Mouse (Mus musculus) cerebral cortex, adult 2 months (tissue): ENCODE results near the gene Erlin1.

Source experiments
- WGBS: fragments of 180-500 bp; shearing (Covaris S2); methylation state at CpG from one replicate; pipeline ENCODE4 v1.1.7; 2018; 5-methylcytosine and 5-hydroxymethylcytosine counted together

The Erlin1 gene

DNA sequence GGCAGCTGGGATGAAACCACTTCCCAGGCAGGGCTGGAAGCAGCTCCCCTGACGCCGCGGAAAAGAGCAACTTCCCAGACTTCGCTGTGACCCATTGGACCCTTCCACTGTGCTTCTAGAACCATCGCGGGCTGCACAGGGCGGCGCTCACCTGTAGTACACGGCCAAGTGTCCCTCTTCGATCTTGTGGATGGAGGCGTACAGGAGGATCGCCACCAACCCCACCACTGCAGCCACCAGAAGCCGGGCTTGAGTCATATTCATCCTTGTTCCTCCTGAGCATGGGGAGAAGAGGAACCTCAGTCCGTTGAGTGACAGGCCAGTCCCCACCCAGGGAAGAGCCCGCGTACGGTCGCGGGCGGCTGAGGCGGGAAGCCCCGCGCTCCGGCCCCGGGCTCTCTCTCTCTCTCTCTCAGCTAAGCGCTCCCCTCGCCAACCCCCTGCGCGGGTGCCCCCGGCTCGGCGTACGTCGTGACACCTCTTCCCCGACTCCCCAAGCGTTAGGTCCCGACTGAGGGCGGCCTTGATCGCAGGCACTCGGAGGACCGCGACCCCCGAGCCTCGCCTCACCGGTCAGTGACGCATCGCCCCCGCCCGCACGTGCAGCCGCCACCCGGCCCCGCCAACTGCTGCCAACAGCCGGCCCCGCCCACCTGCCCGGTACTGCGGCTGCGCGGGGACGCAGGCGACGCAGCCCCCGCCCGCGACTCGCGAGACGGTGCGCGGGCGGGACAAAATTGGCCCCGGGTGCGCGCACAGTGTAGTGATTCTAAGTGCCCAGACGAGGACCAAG lies at the start of gene Erlin1:
Gene Erlin1 (minus strand): TSS at position 665 of the 793 bp plus-strand sequence.
- under 1% methylated on average over 70 of the region's 75 CpGs for WGBS

DNA sequence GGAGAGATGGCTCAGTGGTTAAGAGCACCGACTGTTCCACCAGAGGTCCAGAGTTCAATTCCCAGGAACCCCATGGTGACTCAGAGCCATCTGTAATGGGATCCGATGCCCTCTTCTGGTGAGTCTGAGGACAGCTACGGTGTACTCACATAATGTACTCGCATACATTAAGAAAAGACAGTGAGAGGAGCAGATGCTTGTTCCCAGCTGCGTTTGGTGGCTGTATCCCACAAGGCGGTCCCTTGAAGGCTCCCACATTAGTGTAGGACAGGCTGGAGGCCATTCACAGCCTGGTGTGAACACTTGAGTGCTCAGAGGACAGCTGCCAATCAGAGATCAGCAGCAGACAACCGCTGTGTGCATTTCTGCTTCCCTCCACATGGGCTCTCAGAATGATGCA lies 42.1 kb upstream of the Erlin1 start:
- WGBS = 52% methylated on average over 7 of the region's 7 CpGs

DNA sequence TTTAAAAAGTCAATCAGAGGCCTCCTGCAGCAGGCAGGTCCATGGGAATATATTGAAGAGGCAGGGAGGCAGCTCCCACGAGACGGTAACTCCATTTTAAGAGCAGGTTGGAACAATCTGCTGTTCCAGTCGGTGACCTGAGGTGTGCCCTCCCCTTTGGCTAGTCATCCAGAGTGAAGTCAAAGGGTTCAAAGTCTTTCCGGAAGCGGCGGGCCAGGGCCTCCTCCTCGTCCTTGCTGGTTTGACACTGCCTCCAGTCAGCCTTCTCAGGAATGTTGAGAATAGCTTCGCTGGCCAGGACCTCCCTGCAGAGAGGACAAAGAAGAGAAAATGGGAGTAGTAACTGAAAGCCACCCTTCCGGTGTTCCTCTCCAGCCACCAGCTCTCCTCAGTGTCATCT lies 40.8 kb upstream of the Erlin1 start:
- WGBS = 92% methylated on average over 9 of the region's 9 CpGs

DNA sequence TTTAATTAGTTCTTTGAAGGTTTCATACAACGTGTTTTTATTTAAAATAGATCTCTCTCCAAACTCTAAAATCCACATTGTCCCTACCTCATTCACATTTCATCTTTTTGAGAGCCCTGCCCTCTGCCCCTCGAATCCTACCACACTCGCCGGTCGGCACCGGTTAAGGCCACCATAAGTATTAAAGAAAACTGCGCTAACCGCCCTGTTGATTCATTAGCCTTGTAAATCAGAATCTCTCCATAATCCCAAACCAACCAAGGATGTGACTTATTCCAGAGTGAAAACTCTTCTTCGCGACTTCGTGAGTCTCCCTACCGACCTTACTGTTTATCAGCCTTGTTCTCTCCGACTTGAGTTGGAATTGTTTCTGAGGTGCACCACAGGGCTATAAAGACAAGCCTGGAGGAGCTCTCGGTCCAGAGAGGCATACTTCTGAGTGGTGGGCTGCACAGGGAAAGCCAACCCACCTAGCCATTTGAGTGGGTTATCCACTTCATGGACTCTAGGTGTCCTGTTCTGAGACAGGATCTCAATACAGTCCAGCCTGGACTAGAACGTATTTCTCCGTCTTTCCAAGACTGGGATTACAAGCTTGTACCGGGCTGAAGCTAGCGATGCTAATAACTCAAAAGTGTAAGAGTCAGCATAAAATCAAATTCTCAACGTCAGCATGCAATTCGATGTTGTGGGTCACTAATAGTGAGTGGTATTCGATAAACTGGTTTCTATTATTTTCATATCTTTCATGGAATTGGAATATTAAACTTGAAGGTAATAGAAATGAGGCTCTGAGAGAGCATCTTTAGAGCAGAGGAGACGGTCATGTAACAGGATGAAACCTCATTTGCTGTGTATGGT lies 38.3 kb upstream of the Erlin1 start:
- WGBS = 23% methylated on average over 22 of the region's 22 CpGs

DNA sequence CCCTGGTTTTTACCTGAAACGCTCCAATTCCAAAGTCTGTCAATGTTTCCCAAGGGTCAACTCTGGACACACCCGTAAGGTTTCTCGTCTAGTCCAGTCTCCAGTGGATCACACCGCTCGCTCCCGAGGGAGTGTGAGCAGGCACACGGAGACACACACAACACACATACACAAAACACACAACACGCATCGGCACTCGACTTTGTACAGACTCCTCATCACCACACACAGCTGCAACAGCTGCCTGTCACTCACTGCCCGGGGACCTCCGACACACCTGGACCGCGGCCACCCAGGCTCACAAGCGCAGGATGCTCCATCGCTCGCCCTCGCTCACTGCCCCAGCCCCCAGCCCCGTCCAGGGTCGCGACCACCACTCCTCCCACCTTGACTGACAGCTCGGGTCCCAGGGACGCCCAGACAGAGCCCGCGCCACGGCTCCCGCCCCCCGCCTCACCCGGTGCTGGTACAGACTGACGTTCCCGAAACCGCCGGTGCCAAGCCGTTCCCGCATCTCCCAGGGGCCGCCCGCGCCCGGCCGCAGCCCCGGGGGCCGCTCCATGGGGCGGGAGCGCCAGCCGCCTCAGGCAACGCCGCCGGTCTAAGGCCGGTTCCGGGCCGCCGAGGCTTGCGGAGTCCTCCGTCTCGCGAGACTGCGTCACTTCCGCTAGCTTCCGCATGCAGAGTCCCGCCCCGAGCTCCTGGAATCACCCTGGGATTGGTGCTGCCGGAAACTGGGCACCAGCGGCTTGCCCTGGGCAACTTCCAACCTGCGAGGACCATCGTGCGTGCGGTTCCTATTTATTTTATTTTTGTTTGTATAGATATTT lies 37.5 kb upstream of the Erlin1 start, which contains the start of gene Chuk:
Gene Chuk (minus strand): TSS at position 650 of the 830 bp plus-strand sequence.
- under 1% methylated on average over 67 of the region's 67 CpGs for WGBS

DNA sequence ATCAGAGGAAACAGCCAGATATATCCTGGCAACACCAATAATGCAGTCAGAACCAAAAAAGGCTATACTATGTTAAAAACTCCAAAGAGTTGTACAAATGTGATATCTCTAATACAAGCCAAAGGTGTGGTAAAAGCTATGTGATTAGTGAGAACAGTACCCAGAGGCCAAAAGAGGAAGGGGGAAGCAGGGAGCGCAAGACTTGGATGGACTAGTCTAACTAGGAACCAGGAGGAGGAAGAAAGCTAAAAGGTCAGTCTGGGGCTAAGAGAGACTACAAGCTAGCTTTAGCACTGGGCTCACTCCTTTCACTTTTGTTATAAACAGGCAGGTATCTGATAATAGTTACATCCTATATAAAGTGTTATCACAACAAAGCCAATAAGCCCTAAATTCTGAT lies 34.8 kb upstream of the Erlin1 start:
- 89% methylated on average over 1 of the region's 1 CpGs for WGBS

DNA sequence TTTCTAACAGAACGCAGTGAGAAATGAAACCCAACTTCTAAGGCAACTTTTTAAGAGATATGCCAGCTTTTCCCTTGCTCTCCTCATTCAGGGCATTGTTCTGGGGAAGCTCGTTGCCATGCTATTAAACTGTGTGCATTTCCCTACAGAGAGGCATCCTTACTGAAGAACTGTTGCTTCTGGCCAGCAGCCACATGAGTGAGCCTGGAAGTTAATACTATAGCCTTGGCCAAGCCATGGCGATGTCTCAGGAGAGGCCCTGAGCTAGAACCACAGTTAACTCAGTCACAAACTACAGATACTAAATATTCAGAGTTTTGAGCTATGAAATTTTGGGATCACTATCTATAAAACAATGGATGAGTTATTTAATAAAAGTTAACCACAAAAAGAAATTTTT lies 33.4 kb upstream of the Erlin1 start:
- WGBS = 73% methylated on average over 3 of the region's 3 CpGs

DNA sequence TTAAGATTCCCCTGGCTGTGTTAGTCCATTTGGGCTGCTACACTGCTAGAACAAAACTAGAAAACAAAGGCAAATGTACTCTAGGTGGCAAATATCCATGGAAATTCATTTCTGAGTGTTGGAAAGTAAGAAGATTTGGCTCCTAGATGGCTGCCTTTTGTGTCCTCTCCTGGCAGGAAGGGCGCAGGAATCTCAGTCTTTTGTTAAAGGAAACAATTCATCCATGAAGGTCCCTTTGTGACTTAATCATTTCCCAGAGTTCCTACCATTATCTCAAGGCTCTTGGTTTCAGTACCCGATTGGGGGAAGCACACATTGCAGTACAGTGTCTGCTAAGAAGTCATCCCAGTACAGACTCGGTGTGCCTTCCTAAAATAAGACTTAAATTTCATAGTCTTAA lies 16.7 kb upstream of the Erlin1 start:
- WGBS = 41% methylated on average over 3 of the region's 3 CpGs

DNA sequence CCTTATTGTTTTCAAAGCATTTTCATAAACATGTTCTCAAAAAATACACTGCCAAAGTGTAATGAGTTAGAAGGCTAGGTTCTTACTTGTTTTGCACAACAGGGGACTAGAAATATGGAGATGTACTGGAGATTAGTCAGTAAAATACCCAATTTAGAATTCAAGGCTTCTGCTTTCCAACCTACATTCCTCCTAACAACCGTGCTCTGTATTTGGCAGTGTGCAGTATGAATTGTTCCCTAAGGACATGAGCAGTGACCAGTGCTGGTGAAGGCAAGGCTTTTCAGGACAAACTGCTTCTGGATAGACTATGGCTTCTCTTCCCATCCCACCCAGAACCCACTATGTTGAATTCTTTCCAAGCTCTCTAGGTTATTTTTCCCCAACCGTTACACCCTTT lies 11.3 kb upstream of the Erlin1 start:
- 48% methylated on average over 2 of the region's 2 CpGs for WGBS

DNA sequence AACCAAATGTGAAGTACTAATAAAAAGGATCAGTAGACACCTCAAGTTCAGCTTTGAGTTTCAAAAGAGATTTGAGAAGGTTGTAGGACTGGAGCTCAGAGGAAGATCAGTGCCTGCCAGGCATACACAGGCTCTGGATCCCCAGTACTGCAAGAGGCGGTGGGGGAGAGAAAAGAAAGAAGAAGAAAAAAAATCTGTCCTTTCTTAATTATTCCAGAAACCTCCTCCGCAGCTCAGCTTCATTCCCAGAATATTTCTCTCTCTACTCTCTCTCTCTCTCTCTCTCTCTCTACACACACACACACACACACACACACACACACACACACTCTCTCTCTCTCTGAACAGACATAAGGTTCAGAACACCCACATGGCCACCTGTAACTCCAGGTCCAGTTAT lies 10.4 kb upstream of the Erlin1 start:
- WGBS = 46% methylated on average over 2 of the region's 2 CpGs

DNA sequence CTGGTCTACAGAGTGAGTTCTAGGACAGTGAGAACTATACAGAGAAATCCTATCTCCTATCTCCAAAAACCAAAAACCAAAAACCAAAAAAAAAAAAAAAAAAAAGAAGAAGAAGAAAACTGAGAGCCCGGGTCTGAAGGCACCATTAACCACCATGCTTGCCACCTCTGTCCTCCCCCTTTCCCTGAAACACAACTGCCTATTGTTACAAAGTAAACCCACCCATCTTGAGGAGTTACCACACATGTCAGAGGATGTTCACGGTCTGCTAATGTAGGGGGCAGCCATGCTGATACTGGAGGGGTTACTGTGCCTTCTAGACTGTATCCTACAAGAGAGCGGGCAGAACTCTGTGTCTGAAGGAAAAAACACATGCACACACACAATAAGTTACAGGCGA lies 7.4 kb upstream of the Erlin1 start:
- 88% methylated on average over 4 of the region's 4 CpGs for WGBS

DNA sequence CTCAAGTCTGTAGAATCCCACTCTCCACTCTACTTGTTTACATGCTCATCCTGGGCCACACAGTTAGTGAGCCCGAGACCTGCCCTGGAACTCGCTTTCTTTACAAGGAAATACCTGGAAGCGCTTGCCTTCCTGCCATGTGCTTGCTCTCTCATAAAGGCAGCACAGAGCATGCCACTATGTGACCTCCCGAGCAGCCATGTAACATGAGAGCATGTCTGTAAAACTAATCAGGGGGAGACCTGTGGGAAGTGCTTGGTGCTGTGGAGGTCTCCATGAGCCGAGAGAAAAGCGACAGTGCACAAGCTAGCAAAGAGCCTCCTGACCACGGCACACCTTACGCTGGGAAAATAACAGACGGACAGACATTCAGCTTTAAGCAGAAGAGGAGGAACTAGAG lies 6.9 kb upstream of the Erlin1 start:
- WGBS = 93% methylated on average over 9 of the region's 9 CpGs

DNA sequence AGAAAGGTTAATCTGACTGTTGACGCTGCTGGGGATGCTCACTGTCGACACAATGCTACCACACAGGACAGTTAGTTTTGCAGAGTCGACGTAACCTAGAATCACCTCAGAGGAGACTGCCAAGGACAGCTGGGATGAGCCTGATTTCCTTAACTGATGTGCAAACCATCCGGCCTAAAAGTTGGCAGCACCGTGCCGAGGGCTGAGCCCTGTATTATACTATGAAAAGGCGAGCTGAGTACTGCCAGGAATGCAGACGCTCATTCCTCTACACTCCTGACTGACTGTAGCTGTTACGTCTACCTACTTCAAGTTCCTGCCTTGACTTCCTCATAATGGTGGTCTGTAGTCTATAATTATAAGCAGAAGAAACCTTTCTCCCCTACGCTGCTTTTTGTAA lies 5.4 kb upstream of the Erlin1 start:
- WGBS = 64% methylated on average over 11 of the region's 11 CpGs

DNA sequence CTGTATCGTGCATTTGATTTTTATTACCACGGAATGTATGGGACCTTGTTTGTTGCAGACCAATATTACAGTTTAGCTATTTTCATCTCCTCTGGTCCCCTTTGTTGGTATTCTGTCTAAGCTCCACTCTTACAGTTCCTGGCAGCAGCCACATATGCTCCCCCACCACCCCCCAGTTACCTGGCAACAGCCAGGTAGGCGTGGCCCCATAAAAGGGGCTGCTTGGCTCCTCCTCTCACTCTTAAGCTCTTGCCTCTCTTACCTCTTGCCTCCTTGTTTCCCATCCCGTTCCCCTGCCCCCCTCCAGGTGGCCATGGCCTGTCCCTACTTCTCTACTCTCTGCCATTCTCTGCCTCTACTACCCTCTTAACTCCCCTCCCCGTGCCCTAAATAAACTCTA lies 1.6 kb upstream of the Erlin1 start:
- WGBS = 54% methylated on average over 5 of the region's 5 CpGs

DNA sequence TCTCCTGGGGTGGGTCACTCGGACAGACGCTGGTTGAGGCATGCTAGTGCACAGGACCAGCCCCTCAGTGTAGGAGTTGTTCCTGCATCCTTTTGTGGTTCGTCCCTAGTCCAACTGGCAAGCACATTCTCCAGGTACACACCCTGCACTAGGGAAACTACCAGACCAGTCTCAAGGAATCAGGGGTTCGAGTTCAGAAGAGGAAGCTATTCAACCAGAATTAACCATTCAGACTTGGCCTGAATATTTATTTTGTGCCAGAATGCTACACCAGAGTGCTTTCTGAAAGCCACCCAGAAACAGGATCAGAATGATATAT lies 288 bp upstream of the Erlin1 start:
- WGBS = 0% methylated on average over 4 of the region's 4 CpGs

DNA sequence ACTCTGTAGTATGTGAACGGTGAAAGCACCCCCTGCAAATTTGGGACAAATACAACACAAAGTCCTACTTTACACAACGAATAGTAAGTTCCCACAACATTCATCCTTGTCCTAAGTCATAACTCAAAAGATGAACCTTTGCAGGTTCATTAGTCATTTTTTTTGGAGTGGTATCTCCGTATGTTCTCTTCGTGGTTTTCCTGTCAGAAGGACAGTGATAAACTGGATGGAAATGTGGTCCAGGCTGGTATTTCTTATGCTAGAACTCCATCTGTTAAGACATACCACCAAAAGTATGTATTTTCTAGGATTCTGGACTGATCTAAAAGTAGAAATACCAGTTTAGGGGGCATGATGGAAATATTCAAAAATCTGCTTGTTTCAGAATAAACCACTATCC lies 1.4 kb downstream of the Erlin1 start:
- WGBS = 73% methylated on average over 4 of the region's 4 CpGs

DNA sequence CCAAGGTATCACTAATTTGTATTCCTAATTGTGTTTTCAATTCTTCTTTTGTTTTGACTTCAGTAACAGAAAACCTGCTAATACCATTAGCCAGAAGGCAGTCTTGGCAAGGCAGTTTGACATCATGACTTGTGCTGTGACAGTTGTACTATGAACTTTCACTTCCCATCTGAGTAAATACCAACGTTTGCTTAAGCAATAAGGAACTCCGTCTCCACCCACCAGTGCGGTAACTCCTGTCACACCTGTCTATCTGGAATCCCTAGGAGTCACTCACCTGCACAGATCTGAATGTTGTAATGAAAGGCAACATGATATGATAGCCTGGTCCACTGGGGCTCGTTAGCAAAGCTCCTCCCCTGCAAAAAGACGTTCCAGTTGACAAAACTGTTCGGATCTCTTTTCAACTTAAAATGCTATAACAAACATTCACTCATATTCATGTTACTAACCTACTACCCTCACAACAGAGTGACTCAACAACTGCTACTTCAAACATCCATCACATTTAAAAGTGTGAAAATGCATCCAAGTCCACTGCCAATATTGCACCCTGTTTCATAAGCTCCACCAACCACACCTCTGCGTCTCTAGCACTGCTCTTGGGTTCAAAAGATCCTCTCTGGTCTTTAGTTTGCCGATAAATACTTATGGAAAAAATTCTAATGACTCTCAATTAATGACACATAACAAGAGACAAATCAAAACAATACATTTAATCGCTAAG lies 2.1 kb downstream of the Erlin1 start:
- WGBS = 52% methylated on average over 9 of the region's 9 CpGs

DNA sequence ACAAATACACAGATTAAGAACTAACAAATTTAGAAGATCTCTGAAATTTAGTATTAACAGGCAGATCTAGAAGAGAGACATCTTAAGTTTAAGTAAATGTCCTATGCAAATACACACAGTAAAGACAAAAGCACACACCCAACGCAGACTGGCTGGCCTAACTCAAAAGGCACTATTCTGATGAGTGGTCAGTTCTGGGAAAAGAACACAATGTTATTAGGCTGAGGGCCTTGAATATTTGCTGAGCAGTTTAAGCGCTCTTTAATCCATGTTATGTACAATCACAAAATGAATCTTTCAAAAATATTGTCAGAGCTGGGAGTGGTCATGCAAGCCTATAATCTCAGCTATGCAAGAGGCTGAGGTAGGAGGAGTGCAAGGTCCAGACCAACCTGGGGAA lies 4.9 kb downstream of the Erlin1 start:
- WGBS = 94% methylated on average over 2 of the region's 2 CpGs

DNA sequence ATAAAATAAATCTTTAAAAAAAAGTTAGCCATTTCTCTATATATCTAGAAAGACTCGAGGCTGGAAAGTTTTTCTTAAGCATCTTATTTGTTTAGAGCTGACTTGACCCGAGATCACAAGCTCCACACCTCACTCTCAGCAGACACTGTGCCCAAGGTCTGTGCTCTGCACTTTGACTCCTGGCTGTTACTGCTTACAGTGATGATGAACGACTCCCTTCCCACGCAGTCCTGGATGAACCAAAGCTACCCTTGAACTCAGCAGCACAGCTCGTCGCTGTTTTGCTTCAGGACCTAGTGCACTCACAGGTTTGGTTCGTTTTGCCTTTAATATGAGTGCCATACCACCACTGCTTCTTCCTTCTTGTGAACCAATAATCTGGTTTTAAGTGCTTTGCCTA lies 5.8 kb downstream of the Erlin1 start:
- WGBS = 91% methylated on average over 7 of the region's 7 CpGs

DNA sequence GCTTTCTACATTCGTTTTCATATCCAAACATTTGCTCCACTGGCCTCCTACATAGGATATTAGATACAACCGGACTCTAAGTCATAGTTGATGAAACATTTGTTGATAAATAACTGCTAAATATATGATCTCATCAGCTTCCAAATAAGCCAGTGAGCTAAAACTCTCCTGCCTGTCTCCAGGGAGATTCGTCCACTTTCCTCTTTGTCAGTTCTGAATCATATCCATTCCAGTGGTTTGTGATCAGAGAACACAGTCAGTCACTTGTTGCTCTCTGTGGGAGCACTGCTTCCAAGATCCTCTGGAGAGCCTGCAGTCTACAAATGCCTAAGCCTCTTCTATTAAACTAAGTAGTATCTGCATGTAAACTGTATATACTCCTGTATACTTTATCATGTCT lies 9.4 kb downstream of the Erlin1 start:
- 81% methylated on average over 3 of the region's 3 CpGs for WGBS

DNA sequence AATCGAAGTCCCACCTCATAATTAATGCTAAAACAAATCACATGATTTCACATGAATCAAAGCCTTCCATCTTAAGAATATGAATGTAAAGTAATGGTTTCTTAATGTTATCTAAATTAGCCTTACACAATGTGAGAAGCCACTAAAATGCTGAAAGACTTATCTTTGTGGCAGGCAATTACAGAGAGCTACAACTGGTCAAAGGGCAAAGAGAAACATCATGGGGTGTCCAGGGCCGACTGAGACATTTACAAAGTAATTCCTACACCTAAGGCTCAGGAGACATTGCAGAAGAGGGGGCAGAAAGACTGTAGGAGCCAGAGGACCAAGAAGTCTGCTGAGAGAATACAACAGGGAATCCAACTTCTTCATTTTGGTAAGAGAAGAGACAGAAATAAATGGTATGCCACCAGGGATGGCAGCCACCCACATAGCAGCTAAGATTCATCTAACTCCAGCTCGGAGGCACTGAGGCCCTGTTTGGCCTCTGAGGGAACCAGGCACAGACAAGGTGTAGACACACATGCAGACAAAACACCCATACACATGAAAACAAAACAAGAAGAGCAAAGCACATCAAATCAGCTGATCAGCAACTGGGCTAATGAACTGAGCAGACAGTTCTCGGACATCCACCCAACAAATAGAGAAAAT lies 14.3 kb downstream of the Erlin1 start:
- 71% methylated on average over 4 of the region's 4 CpGs for WGBS
